Mouse (Mus musculus): ENCODE data around the gene Olfr1254.

Olfr1254 gene

DNA sequence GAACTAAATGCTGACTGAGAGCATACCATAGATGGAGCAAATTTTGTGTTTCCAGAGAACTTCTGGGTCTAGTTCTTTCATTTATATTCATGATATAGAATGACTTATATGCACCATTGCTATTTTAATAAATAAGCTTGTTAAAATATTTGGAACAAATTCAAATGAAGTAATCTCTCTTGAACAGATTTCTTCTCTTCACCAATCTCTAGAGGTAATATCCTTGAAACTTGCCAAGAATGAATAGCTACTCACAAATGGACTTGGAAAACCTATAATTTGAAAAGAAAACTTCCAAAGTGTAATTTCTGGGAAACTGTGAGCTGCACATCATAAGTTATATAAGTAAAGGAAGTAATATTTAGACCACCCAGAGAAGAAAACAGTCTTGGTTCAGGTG is at the start of gene Olfr1254:
Gene Olfr1254, minus strand, starts transcription at position 101 of the 400 bp plus-strand sequence.
- DNase-seq, result no peak

GRCm38 (mm10) chr2:89841455-89841854 is 48.0 kb upstream of the Olfr1254 start, which contains the start of gene Olfr1256:
Gene Olfr1256 (minus strand): TSS chr2:89841555.
- no peak for DNase-seq

DNA sequence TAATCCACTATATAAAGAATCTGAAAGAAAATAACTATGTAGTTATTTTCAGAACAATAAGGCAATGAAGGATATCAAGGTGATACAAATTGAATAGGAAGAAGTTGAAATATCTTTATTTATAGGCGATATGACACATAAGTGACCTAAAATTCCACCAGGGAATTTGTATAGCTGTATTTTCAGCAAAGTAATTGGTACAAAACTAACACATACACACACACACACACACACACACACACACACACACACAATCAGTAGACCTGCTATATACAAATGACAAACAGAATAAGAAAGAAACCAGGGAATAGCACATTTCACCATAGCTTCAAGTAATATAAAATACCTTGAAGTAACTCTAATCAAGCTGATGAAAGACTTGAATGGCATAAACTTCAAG is 26.8 kb upstream of the Olfr1254 start:
- DNase-seq, result no peak

DNA sequence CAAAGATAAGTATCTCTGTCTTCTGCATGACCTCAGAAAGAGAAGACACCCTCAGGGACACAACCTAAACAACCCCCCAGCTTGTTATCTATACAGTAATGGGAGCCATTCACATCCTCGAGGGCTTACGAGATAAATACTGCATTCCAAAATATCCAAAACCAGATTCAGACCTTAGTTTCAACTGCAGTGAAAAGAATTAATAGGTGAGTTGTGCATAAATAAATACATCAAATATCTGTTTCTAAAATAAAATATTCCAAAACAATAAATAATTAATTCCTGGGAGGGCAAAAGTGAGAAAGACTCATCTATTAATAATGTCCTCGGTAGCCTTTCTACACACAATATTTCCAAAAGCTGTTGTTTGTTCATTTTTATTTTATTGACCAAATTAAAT is 18.3 kb upstream of the Olfr1254 start, which contains the start of gene Olfr1255:
Gene Olfr1255, plus strand, starts transcription at position 301 of the 400 bp plus-strand sequence.
- no peak for DNase-seq

DNA sequence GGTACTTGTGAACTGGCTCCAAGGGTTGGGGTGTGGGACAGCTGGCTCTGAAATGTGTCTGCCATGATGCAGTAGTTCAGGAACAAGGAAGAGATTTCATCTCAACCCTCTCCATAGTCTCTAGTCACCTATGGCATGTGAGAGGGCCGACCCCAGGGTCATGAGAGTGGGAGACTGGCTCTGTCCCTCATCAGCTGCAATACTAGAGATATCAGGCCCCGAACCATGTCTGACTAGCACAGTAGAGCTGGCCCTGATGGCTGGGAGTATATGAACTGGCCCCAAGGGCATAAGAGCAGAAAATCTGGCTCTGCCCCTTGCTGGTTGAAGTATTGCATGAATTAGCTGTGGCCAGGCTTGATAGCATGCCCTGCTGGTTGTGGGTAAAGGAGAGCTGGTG is 17.3 kb upstream of the Olfr1254 start:
- DNase-seq, result no peak

DNA sequence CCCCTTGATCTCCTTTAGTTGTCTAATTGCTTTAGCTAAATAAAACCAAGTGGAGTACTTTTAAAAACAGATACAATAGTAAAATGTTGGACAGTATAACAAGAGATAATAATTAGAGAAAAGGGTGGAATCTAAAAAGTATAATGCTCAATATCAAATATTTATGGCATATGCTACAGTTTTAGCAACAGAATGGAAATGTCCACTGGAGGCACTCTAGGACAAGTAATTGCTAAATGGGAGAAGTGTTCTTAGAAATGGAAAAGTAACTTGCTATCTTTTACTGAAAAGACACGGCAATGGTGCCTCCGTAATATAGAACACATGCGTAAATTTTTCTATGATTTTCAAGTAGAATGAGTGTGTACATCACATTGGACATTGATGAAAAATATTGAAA is 6.2 kb upstream of the Olfr1254 start:
- no peak for DNase-seq

- DNase-seq, result no peak
These were observed 36.4 kb downstream of the Olfr1254 start, which contains the start of gene Olfr1253 for GRCm38 (mm10) chr2:89756990-89757389. Gene Olfr1253 (minus strand): TSS chr2:89757090.
